Mouse (Mus musculus) embryonic facial prominence, embryonic 14.5 days (tissue): Measurements from ENCODE around the gene Cds2. TPM values are rescaled to one million over a fixed set of nuclear protein-coding genes. Genes with fewer than 3 reads are reported as not detected.

Experiments used
- ATAC-seq: fragments of 200-750 bp; cut with Nextera tagmentation; 2 replicates; pipeline ENCODE4 v1.8.0; 2017; ENCODE audit warnings: low read depth, moderate number of reproducible peaks, moderate TSS enrichment
- DNase-seq: peaks from one replicate; pipeline ENCODE4 v3.0.0-alpha.2; 2015; ENCODE audit warnings: low spot score
- H3K27ac ChIP-seq: fragments of 300-500 bp; sonication (generic); replicated peaks from 2 replicates; pipeline ENCODE4 v1.5.1; 2014; ENCODE audit warnings: low read depth, mild to moderate bottlenecking, low read length, moderate library complexity
- H3K27me3 ChIP-seq: fragments of 300-500 bp; sonication (generic); replicated peaks from 2 replicates; pipeline ENCODE4 v1.6.1; 2014; ENCODE audit warnings: low read length; ENCODE audit not compliant: control insufficient read depth, insufficient read depth
- H3K36me3 ChIP-seq: fragments of 300-500 bp; sonication (generic); 2 replicates; pipeline ENCODE4 v1.6.1; 2014; ENCODE audit warnings: low read length, mixed read lengths; ENCODE audit not compliant: control insufficient read depth, insufficient read depth
- H3K4me1 ChIP-seq: fragments of 300-500 bp; sonication (generic); 2 replicates; pipeline ENCODE4 v1.6.1; 2014; ENCODE audit warnings: antibody characterized with exemption, low read length; ENCODE audit not compliant: control insufficient read depth, insufficient read depth
- H3K4me2 ChIP-seq: fragments of 300-500 bp; sonication (generic); 2 replicates; pipeline ENCODE4 v1.6.1; 2014; ENCODE audit warnings: low read depth, mild to moderate bottlenecking, low read length, moderate library complexity, mixed read lengths
- H3K4me3 ChIP-seq: fragments of 300-500 bp; sonication (generic); 2 replicates; pipeline ENCODE4 v1.5.1; 2014; ENCODE audit warnings: low read depth, mild to moderate bottlenecking, low read length
- H3K9ac ChIP-seq: fragments of 300-500 bp; sonication (generic); 2 replicates; pipeline ENCODE4 v1.6.1; 2014; ENCODE audit warnings: low read depth, mild to moderate bottlenecking, low read length, moderate library complexity, mixed read lengths
- H3K9me3 ChIP-seq: fragments of 300-500 bp; sonication (generic); 2 replicates; pipeline ENCODE4 v1.6.1; 2016; ENCODE audit warnings: low read length; ENCODE audit not compliant: control insufficient read depth
- WGBS: fragments of 180-500 bp; shearing (Covaris S2); extraction: QIAGEN DNeasy Blood & Tissue Kit; methylation state at CpG from one replicate; pipeline ENCODE4 v1.1.7; 2014; 5-methylcytosine and 5-hydroxymethylcytosine counted together
- polyA plus RNA-seq: library from polyadenylated mRNA; unstranded; fragments of >200 nt; fragmentation: Nextera tagmentation; extraction: Ambion mirVana; gene quantifications from 2 replicates; pipeline ENCODE4 v1.2.1, GENCODE M21; 2014

The Cds2 gene
- polyA plus RNA-seq, 1 experiment from 2014 or later = 19.1 TPM

- Histone ChIP-seq H3K9me3 (no peaks in the 10 kb centered on the region), H3K4me1 (peaks cover 9% of the 10 kb centered on the region), H3K27me3 (no peaks in the 10 kb centered on the region), H3K4me2 (peak overlapping the region; percentile 64), H3K4me3 (no peak overlapping the region), H3K9ac (no peak overlapping the region), H3K27ac (no peak overlapping the region), H3K36me3 (no peaks in the 10 kb centered on the region)
- no peak for ATAC-seq
- DNase-seq = no peak
- 70% methylated on average over 6 of the region's 6 CpGs for WGBS
Measured at GRCm38 (mm10) chr2:132262175-132262574, 773 bp upstream of the Cds2 start.

GRCm38 (mm10) chr2:132263421-132264265 is 695 bp downstream of the Cds2 start:
- Histone ChIP-seq H3K36me3 (no peaks in the 10 kb centered on the region), H3K9me3 (no peaks in the 10 kb centered on the region), H3K4me3 (peak overlapping the region; percentile 84), H3K4me2 (peak overlapping the region; percentile 56), H3K4me1 (peaks cover 9% of the 10 kb centered on the region), H3K9ac (peak overlapping the region; percentile 87), H3K27ac (peak overlapping the region; percentile 79), H3K27me3 (no peaks in the 10 kb centered on the region)
- 2% methylated on average over 27 of the region's 47 CpGs for WGBS
- ATAC-seq (peak; percentile 42; the same call in 1 of the 2 replicates), DNase-seq (no peak)

- WGBS = 17% methylated on average over 6 of the region's 6 CpGs
- H3K36me3 ChIP-seq = no peaks in the 10 kb centered on the region
- H3K9ac ChIP-seq = peak overlapping the region; percentile 87
- ATAC-seq (no peak), DNase-seq (no peak)
- peak overlapping the region; percentile 56 for H3K4me2 ChIP-seq
- peak overlapping the region; percentile 84 for H3K4me3 ChIP-seq
- peaks cover 9% of the 10 kb centered on the region for H3K4me1 ChIP-seq
- no peaks in the 10 kb centered on the region for H3K27me3 ChIP-seq
- no peak overlapping the region for H3K27ac ChIP-seq
- H3K9me3 ChIP-seq = no peaks in the 10 kb centered on the region
Measured at GRCm38 (mm10) chr2:132264266-132264710, 1.3 kb downstream of the Cds2 start.

GRCm38 (mm10) chr2:132265196-132265595 is 2.2 kb downstream of the Cds2 start:
- Histone ChIP-seq H3K9ac (no peak overlapping the region), H3K36me3 (no peaks in the 10 kb centered on the region), H3K4me1 (peaks cover 9% of the 10 kb centered on the region), H3K27me3 (no peaks in the 10 kb centered on the region), H3K27ac (no peak overlapping the region), H3K4me2 (no peak overlapping the region), H3K9me3 (no peaks in the 10 kb centered on the region), H3K4me3 (no peak overlapping the region)
- peak; percentile 31 for DNase-seq
- WGBS = 77% methylated on average over 9 of the region's 9 CpGs
- no peak for ATAC-seq

- no peak overlapping the region for H3K27ac ChIP-seq
- no peaks in the 10 kb centered on the region for H3K9me3 ChIP-seq
- WGBS = 94% methylated on average over 3 of the region's 3 CpGs
- H3K27me3 ChIP-seq = no peaks in the 10 kb centered on the region
- ATAC-seq = no peak
- H3K4me1 ChIP-seq = peaks cover 9% of the 10 kb centered on the region
- H3K36me3 ChIP-seq = no peaks in the 10 kb centered on the region
- DNase-seq = no peak
- H3K4me3 ChIP-seq = no peak overlapping the region
- H3K9ac ChIP-seq = no peak overlapping the region
- no peak overlapping the region for H3K4me2 ChIP-seq
Measured at GRCm38 (mm10) chr2:132266086-132266485, 3.1 kb downstream of the Cds2 start.

GRCm38 (mm10) chr2:132269217-132269616 is 6.3 kb downstream of the Cds2 start:
- Histone ChIP-seq H3K27ac (no peak overlapping the region), H3K4me1 (peaks cover 7% of the 10 kb centered on the region), H3K27me3 (no peaks in the 10 kb centered on the region), H3K4me2 (no peak overlapping the region), H3K4me3 (no peak overlapping the region), H3K36me3 (no peaks in the 10 kb centered on the region), H3K9me3 (no peaks in the 10 kb centered on the region), H3K9ac (no peak overlapping the region)
- 84% methylated on average over 3 of the region's 3 CpGs for WGBS
- DNase-seq = no peak
- ATAC-seq = no peak

- no peak overlapping the region for H3K4me2 ChIP-seq
- H3K27ac ChIP-seq = no peak overlapping the region
- DNase-seq (no peak), ATAC-seq (no peak)
- no peak overlapping the region for H3K9ac ChIP-seq
- no peaks in the 10 kb centered on the region for H3K27me3 ChIP-seq
- H3K36me3 ChIP-seq = no peaks in the 10 kb centered on the region
- WGBS = 79% methylated on average over 2 of the region's 2 CpGs
- H3K9me3 ChIP-seq = no peaks in the 10 kb centered on the region
- no peaks in the 10 kb centered on the region for H3K4me1 ChIP-seq
- no peak overlapping the region for H3K4me3 ChIP-seq
Measured at GRCm38 (mm10) chr2:132270331-132270951, 7.5 kb downstream of the Cds2 start.

- DNase-seq (no peak), ATAC-seq (no peak)
- WGBS = 46% methylated on average over 6 of the region's 6 CpGs
Measured at GRCm38 (mm10) chr2:132272694-132273389, 9.9 kb downstream of the Cds2 start.

More at GRCm38 (mm10) chr2:132272694-132273389, 9.9 kb downstream of the Cds2 start:
- H3K36me3 ChIP-seq = no peaks in the 10 kb centered on the region
- no peak overlapping the region for H3K9ac ChIP-seq
- no peak overlapping the region for H3K4me3 ChIP-seq
- H3K4me1 ChIP-seq = no peaks in the 10 kb centered on the region
- no peaks in the 10 kb centered on the region for H3K9me3 ChIP-seq
- no peaks in the 10 kb centered on the region for H3K27me3 ChIP-seq
- H3K27ac ChIP-seq = no peak overlapping the region
- H3K4me2 ChIP-seq = no peak overlapping the region
